Mouse (Mus musculus) lung, postnatal 4 days (tissue): ENCODE results near the gene Adarb1.
"Not testable (repeated sequence)": the region's sequence is repeated elsewhere in the genome, so short reads cannot be mapped to it uniquely, and the experiment has no call there.

ENCODE experiments used
- DNase-seq, 2 experiments: peaks; one replicate each; pipeline ENCODE4 v3.0.0; 2021

The Adarb1 gene

DNA sequence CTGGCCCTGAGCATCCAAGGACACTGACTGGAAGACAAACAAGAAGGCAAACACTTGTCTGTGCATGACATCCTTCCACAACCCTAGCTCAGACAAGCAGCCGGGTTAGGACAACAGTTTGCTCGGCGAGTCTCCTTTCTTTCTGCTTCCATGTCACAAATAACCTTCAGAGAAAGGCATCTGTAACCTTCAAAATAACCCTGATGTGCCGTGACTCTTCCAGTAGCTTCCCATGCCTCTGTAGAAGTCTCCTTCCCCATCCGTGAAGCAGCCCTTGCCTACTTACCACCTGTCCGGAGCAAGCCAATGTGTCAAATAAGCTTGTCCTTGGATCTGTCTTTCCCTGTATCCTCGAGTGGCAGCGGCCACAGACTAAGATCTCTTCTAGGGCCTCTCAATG lies 112.3 kb downstream of the Adarb1 start:
- DNase-seq: no peak

DNA sequence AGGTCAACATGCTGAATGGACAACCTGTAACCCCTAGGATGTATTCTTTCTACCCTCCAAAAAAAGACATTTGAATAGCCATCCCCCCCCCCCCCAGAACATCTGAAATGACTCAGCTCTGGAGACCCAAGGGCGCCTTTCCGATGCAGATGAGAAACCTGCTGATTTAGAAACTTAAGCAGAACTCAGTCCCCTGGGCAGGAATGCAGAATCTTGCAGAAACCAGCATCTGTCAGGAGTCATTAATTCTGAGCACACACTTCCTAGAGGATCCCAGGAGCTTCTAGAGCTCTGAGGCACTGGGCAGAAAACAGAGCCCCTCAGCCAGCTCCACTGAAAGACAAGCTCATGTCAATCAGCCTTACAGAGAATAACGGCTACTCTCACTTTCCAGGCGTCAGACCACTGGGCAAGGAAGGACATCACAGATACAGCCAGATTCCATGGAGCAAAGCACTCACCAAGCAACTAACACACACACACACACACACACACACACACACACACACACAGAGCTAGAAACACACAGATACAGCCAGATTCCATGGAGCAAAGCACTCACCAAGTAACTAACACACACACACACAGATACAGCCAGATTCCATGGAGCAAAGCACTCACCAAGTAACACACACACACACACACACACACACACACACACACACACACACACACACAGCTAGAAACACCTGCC lies 113.1 kb downstream of the Adarb1 start:
- DNase-seq: no peak

DNA sequence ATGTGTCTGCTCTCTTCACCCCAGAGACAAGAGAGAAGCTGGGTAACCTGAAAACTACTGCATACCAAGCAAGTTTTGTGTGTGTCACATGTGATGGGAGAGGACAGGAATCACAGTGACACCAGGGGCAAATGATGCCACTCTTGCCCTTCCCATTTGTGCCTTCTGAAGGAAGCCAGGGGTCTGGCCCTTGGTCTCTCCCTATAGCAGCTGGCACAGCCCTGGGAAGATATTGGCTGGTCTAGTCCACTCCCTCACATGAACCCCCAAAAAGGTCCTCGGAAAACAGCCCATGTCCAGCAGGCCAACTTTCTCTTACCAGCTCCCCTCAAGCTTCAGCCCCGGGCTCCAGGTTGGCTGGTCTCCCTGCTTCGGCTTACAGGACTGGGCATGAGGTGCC lies 113.7 kb downstream of the Adarb1 start:
- no peak for DNase-seq

DNA sequence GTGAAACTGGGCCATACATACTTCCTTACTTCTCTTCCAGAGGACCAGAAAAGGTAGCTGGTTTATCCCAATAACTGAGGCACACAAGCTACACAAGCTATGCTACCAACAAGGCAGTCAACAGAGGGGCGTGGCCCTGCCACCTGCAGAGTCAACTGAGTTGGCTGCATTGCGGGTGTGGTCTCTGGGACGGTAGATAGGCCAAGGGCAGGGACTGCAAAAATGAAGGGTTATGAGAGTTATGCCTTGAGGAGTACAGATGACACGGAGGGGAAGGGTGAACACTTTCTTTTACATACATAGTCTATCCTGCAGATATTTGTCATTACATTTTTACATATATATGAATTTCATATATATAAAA lies 117.2 kb downstream of the Adarb1 start:
- DNase-seq: no peak

DNA sequence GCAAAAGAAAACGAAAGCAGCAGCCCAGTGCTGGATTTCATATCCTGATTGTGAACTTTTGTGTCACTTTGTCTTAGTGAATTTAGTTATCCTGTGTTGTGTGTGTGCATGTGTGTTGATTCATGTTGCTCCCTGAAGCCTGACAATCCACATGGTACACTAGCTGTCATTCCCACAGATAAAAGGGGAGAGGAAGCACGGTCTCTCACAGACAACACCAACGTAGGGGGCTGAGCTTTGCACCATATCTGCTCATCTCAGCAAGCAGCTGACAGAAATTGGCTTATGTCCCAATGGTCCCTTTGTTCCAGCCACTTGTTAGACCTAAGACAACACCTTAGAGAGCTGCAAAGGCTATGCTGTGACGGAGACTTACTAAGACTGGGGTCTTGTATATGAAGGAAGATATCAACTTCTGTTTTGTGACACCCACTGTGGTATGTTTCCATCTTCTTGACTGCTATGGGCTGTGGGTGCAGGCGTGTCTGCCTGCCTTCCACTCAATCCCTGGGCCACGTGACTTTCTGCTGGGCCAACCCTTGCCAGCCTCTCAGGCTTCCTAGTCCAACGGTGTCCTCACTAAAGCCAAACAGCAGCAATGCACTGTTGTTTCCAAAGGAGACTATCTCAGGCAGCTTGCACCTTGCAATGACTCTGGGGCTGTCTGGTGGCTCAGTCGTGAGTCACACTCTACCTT lies 117.7 kb downstream of the Adarb1 start:
- no peak for DNase-seq

DNA sequence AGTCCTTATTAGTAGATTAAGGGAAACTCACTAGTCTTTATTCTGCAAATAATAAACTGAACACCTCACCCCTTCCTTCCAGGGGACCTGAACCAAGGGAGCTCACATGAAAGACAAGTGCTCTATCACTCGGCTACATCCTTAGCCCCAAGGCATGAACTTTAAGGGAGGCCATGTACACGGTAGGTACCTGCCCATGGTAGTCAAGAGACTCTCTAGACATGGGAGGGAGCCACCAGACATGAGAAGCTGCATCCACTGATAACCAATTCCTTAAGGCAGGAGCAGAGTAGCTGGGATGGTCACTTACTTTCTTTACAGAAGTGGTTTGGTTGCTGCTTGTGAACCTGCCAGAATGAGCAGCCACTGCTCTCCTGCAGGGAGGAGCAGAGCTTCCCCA lies 118.9 kb downstream of the Adarb1 start:
- DNase-seq: no peak

DNA sequence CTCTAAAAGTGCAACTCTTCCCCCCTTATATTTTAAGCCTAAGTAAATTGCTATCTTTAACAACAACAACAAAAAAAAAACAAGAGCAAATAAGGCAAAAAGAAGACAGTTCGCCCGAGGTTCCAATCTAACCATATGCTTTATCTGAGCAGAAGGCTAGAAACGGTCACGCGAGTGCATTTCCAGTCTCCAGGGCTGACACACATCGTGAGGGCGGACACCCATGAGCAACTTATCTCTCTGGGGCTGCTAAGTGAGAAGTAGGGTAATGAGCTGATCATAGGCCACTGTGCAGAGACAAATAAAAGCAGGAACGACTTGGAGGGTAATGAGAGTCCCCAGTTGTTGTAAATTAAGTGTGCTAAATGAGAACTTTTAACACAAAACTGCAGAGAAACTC lies 119.4 kb downstream of the Adarb1 start:
- DNase-seq: no peak

DNA sequence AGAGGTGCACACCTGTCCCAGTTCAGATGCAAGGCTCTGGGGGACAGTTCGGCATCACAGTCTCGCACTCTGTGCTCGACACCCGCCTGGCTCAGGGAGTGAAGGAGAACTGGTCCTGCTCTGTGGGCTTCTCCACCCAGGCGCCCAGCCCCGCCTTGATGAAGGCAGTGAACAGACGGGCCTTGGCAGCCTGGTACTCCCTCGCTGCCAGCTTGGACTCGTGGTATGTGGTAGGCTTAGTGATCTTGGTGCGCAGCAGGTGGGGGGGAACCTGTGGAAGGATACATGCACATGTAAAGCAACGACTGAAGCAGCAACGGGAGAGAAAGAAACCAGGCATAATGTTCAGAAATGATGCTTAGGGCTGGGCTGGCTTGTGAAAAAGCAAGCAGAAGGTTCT lies 123.4 kb downstream of the Adarb1 start:
- DNase-seq: no peak

DNA sequence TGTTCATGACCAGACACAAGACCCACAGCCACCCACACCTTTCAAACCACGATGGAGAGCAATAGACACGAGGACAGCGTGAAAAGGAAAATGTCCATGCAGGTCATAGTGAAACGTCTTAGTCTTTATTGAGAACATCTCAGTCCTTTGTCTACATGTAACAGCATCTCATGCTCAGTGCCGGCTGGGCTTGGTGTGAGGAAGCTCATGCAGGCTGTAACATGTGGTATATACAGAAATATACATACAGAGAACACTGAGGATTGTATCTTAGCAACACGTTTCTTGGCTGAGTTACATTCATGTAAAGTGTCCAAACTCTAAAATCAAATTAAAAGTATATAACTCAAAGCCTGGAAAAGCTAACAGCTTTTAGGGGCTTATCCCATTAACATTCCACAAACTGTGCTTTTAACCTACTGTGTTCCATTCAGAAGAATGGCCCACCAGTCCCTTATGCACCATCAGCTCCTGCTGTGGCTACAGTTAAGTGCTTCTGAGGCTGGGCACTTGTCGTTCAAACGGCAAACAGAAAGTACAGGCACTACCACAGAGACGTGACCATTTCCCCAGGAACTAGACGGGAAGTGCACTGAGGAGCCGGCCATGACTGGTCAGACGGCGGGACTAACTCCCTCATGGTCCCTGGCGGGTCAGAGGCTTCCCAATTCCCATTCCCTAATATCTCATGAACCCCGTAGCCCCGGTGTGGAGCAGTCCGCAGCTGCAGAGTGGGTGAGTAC lies 127.3 kb downstream of the Adarb1 start:
- DNase-seq: no peak

DNA sequence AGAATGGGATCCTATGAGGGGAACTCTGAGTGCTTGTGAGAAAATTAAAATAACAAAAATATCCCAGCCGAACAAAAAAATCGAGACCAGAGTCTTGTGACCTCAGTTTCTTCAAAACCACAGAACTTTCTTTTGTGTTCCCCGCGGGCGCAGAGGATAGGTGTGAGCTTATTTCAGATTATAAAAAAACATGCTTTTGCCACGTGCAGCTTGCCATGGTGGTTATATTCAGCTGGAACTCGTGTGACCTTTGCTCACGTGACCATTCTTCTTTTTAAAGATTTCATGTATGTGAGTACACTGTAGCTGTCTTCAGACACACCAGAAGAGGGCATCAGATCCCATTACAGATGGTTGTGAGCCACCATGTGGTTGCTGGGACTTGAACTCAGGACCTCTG lies 128.5 kb downstream of the Adarb1 start:
- no peak for DNase-seq

DNA sequence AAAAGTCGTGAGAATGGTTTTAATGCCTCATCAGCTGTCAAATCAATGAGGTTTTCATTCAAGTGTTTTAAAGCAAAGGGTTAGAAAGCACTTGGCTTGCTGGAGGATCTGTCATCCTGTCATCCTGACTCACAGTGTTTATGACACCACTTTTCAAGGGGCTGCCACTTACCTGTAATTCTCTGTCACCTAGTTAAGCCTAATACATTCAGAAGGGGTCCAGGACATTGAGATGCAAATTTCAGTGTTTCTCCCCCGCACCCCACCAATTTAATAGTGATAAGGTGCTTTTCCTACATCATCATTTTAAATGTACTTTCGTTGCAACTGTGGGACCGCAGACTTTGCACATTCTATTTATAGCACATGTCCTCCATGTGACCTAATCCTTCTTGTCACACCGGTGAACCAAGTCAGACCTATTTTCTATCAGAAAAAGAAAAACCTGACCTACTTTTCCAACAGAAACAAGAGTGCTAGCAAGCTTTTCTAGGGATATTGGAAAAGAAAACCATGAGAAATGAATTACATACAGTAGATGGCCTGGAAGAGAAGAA lies 129.4 kb downstream of the Adarb1 start:
- no peak for DNase-seq

DNA sequence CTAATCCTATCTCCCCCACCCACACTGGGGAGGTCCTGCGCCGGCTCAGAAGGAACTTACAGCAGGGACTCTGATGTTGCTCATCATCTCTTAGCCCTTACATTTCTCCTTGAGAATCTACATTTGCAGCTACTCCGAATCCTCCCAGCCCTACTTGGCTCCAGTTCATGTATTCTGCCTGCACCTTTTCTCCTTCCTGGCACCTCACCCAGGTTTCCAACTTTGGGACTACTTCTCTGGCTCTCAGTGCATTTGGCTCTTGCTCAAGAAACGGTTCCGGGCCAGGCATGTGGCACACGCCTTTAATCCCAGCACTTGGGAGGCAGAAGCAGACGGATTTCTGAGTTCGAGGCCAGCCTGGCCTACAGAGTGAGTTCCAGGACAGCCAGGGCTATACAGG lies 130.4 kb downstream of the Adarb1 start:
- no peak for DNase-seq

DNA sequence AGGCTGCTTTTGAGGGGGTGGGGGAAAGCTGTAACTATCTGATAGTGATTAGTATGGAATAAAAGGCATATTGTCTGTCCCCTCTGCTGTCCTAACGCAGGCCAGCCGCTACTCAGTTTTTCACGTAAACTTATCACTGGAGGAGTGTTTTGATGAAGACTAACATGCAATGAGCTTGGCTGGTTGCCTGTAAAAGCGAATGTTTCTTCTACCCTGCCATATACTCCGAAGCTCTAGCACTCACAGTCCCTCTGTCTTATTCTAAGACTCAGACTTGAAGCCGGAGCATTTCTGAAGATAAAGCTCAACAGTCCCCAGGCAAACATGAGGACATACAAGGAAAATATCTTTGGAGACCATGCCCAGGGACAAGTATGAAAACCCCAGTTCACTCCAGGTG lies 133.2 kb downstream of the Adarb1 start:
- no peak for DNase-seq

DNA sequence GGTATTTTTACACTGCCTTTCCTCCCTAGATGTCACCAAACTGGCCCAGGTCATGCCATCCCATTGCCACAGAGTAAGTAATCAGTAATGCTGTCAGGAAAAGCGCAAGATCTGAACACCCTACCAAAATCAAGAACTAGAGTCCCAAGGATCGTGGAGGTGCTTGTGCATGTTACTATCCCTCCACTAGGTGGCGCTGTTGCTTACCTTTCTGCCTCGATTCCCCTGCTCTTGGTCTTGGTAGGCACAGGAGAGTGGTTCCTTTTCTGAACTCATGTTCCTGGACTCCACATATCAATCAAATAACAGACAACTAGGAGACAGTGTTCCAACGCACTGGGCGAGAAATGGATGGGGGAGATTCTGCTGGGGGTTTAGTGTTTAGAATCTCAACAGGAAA lies 135.2 kb downstream of the Adarb1 start:
- peak; percentile 61 to 83 for DNase-seq

DNA sequence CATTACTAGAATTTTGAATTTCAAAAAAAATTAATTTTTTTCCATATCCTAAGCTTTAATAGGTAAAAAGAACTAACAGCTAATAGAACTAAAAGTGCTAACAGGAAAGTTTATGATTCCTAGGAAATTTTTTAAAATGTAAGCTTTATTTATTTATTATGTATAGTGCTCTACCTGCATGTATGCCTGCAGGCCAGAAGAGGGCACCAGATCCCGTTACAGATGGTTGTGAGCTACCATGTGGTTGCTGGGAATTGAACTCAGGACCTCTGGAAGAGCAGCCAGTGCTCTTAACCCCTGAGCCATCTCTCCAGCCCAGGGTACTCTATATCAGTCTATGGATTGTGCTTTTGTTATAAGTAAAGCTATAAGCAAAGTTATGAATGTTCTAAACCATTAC lies 136.0 kb downstream of the Adarb1 start:
- DNase-seq: not testable (repeated sequence)

DNA sequence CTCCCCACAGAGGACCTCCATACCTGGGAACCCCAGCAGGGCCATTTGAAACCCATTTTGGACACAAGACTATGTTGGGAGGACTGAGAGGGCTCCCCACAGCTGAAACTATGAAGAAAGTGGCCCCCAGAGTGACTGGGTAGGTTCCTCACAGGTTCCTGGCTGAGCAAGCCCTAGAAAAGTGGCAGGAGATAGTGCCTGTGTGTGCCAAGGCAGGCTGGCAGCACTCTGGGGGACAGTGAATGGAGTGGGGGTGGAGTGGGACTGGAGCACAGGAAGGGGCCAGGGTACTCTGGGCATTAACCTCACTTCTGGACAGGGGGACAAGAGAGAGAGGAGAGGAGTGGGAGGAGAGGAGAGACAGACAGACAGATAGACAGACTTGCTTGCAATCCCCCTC lies 144.3 kb downstream of the Adarb1 start:
- DNase-seq: no peak

DNA sequence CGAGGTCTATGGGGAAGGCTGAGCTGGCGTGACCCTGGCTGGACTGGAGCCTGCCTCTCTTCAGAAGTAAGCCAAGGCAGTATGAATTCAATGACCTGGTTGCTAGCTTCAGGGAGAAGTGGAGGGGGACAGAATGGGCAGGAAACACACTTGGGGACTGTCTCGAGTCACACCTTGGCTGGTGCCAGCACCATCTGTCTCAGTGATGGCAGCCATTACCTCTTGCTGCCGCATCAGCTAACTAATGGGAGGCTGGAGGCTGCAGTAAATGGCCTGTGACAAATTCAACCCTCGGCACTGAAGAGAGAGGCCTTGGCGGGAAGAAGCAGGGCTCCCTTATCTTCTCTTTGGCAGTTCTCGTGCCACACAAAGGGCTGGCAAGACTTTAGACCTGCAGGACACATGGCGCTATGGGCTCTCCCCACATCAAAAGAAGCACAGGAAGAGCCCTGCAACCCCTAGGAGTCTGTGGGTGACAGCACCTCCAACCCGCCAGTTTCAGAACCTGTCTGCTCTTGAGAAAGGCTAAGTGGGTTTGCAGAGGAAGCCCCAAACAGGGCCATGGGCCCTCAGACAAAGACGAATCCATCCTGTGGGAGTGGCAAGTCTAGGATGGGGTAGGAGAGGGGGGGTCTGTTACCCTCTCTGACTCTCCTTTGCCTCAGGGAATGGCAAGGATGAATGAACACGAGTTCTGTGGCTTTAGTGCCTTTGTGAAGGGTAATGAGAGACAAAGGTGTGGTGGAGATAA lies 144.9 kb downstream of the Adarb1 start:
- no peak for DNase-seq

DNA sequence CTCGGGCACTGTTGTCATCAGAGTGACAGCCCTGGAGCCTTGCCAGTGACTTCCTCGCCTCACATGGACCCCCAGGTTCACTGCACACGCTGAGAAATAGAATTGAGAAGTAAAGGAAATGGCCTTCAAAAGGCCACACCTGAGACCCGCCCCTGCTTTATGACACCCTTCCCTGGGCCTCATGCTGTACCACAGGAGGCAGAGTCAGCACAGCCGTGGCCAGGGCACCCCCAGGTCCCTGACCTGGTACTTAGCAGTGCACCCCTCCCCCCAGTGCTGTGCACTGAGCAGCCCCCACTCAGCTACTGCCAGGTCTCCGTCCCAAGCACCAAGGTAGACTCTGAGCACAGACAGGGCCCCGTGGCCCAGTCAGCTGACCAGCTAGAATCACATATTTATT lies 148.9 kb downstream of the Adarb1 start:
- no peak for DNase-seq

DNA sequence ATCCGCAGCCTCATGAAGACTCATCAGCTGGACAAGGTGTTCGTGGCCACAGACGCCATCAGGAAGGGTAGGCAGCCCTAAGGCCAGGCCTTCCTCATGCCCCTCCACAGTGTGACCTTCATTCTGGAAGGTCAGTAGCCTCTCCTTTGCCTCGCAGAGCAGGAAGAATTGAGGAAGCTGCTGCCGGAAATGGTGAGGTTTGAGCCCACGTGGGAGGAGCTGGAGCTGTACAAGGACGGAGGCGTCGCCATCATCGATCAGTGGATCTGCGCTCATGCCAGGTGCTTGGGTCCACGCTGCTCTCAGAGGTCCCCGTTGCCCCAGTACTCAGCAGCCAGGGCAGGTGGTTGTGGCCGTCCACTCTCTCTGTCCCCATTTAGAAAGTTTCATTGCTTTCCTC lies 151.0 kb downstream of the Adarb1 start:
- DNase-seq: no peak

DNA sequence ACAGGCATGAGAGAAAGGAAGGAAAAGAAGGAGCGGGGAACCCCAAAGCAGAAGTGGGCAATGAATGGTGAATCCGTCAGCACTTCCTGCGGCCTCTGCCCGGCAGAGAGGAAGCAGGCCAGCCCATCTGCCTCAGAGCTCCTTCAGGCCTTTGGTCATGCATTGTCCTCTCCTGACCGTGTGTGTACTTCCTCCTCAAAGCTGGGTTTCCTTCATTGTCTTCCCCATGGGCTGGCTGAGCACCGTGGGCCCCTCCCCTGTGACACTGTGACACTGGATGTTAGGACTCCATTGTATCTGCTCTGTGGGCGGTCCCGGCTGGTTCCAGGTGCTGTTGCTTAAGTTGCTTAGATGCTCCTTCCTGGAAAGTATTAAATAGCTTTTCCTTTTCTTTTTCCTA lies 151.8 kb downstream of the Adarb1 start:
- peak; percentile 70 to 74 for DNase-seq

DNA sequence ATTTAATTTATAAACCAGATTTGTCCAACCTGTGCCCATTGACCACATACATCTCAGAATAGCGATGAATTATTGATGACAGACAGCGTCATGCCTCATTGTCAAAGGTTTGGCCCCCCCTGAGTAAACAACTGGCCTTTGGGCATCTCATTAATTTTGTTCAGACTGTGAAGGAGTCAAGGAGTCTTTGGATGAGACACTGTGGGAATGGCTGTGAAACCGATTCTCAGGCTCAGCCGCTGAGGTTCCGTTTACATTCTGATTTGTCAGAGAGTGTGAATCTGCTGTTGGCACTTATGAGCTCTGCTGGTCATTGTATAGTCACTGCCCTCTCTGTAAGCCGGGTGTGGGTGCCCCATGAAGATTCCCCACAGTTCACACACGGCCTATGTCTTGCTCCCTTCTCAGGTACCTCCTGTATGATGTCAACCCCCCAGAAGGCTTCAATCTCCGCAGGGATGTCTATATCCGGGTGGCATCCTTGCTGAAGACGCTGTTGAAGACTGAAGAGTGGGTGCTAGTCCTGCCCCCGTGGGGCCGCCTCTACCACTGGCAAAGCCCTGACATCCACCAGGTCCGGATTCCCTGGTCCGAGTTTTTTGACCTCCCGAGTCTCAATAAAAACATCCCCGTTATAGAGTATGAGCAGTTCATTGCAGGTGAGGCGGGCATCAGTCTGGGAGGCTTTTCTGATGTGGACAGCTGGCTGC lies 157.7 kb downstream of the Adarb1 start:
- DNase-seq: no peak
